Mouse (Mus musculus) central nervous system, embryonic 18 days (tissue): ENCODE results near the gene Gpr27. TPM values are rescaled to one million over a fixed set of nuclear protein-coding genes. Genes with fewer than 3 reads are reported as not detected.

Source experiments
- polyA plus RNA-seq: library from polyadenylated mRNA; depleted of rRNA; stranded (reverse); fragments of >200 nt; gene quantifications from 2 replicates; pipeline ENCODE4 v1.2.3, GENCODE M21; 2012; rRNA removed

The Gpr27 gene
- polyA plus RNA-seq: 39.9 and 49.7 TPM in 2 replicates

GRCm38 (mm10) chr6:99692206-99692915, at the start of gene Gpr27:
Gpr27 (plus strand) TSS chr6:99692679.

GRCm38 (mm10) chr6:99666318-99667171, 25.9 kb upstream of the Gpr27 start, which contains the start of the genes Eif4e3 and Gm20696:
Eif4e3 (minus strand) TSS chr6:99666771.
Gm20696 (minus strand) TSS chr6:99666797.

GRCm38 (mm10) chr6:99725971-99726561, 33.6 kb downstream of the Gpr27 start, which contains the start of gene Prok2:
Prok2 (minus strand) TSS chr6:99726392.

Other genes starting within 250 kb of the Gpr27 start
- 75.1 and 105 TPM in 2 replicates for gene Foxp1, start 170.0 kb upstream of the Gpr27 start, polyA plus RNA-seq
- gene Eif4e3, start 25.9 kb upstream of the Gpr27 start, polyA plus RNA-seq: 15.2 and 15.6 TPM in 2 replicates
- gene Gm20696, start 25.9 kb upstream of the Gpr27 start, polyA plus RNA-seq: 1.5 and 1.9 TPM in 2 replicates
- gene Prok2, start 33.7 kb downstream of the Gpr27 start, polyA plus RNA-seq: 0.66 and 0.85 TPM in 2 replicates